Mouse (Mus musculus): ENCODE measurements around the gene Nacc1.

Gene Nacc1

DNA sequence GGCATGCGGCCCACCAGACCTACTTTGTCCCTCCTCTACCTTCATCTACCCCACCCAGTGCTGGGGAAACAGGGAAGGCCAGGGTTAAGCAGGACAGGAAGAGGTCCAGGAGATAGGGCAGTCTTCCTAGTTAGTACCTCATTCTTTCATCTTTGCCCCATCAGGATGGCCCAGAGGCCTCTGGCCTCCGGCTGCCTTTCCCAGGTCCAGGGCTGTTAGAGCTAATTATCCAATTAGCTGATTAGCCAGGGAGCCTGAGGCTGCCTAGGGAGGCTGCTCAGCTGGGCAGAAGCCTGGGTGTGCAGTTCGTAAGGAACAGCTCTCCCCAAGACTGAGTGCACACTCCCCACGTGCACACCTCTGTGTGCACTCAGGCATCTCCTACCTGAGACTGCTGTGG lies 25.7 kb upstream of the Nacc1 start:
- DNase-seq: no peak

DNA sequence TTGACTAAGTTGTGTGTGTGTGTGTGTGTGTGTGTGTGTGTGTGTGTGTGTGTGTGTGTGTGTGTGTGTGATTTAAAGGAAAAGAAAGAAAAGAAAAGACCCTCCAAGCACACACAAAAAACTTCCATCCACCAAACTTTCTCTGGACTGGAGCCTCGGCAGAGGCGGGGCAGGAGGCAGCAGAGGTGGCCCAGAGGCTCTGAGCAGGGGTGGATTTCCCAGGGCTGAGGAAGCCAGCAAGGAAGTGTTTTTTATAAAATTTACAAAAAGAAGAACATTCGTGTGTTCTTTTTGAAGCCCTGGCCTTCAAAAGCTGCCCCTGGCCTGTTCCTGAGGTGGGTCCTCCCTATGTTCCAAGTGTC lies 25.1 kb upstream of the Nacc1 start:
- DNase-seq: no peak

DNA sequence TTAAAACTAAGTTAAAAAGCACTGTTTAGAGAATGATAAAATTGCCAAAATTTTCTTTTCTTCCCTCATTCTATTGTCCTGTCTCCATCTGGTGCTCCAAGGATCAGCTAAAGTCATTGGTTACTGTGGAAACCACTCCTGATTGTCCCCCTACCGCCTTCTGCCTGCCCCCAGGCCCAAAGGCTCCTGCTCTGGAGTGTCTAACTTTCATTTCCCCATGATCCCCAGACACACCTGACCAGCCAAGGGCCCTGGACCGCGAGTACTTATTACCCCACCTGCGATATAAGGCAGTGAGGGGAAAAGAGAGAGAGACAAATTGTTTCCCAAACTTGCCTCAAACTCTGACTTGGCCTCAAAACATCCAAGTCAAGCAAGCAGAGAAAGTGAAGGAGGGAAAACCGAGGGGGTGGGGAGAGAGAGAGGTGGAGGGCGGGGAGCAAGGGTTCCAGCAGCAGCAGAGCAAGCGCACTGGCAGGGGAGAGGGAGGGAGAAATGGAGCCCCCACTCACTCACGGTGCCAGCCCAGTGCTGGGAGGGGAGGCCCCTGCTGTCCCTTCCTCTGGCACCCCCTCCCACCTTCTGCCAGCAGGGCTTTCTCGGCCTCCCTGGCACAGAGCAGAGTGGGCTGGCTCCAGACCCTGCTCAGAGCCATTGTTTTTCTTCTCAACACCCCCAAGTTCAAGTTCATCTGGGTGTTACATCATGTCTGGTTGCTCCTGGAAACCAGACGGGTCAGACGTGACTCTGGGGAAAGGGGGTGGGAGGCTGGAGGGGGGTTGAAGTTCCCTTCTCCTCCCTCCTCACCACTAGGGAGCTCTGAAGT lies 24.5 kb upstream of the Nacc1 start:
- peak; percentile 60 for DNase-seq

DNA sequence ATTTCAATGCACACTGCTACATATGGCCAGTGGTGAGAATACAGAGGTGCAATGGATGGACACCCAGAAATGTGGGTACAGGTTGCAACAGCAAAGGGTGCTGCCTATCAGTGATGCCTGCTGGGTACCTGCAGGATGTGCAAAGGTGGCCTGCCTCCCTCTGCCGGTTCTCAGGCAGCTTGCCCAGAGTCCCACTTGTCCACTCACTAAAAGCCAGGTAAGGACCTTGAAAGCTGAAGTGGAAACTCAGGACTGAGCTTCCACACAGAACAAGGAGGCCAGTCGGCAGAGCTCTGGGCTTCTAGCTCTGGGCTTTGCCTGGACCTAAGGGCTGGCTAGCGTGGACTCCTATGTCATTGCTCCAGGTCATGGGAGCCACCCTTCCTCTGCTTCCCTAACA lies 23.6 kb upstream of the Nacc1 start:
- DNase-seq: no peak

DNA sequence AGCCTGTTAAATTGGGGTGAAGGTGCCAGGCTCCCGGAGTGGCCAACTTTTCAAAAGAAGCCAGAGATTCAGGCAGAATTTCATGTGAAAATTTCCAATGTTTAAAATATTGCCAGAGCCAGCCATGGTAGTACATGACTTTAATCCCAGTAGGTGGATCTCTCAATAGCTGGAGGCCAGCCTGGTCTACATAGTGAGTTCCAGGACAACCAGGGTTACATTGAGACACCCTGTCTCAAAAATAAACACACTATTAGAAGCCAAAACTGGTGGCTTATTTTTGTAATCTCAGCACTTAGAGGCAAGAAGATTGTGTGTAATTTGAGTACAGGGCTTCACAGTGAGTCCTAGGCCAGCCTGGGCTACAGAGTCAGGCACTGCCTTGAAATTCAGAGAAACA lies 22.3 kb upstream of the Nacc1 start:
- DNase-seq: no peak

DNA sequence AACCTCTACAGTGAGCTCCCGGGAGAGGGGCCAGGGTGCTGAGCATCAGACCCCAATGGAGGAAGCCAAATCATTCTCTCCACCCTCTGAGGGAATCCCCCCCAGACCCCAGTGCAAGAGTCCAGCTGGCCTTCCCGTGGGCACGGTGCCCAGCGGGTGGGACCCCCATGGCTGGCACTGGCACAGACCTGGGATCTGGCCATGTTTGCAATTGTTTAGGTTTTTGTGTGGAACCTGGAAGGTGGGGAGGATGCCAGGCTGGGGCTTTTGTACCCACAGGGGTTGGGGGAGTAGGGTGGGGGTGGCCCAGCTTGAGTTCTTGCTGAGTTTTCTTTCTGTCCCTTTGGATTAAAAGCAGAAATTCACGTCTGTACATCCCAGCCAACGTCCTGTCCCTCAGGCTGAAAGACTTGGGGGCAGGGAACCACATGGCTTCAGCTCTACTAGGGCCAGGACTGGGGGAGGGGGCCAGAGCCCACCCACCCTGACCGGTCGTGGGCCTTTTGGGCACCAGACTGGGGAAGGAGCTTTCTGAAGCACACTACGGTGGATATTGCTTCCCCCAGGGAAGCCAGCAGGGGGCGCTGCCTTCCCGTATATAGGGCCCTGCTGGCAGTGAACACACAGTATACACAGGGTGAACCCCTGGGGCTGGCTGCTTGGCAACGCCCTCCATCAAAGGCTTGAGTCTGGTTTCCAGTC lies 21.3 kb upstream of the Nacc1 start:
- DNase-seq: peak; percentile 88

DNA sequence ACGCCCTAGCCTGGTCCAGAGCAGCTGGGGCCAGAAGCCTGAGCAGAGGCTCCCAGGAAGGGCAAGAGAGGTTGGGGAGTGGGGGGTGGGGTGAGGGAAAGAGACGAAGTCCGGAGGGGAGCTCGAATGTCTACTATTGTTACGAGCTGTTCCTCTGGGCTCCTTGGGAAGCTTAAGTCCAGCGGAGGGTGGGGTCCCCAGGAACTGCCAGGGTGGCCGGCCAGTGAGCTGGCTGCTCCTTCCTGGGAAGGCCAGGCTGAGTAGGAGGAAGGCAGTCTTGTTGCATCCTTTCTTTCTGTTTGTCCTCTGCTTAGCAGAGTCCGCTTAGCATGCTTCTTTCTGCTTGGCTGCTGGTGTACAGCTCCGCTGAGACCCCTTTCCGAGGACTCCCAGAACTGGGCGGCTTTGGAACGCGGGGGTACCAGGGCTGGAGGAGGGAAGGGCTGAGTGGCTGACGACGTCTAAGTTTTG lies 20.4 kb upstream of the Nacc1 start:
- DNase-seq: no peak

DNA sequence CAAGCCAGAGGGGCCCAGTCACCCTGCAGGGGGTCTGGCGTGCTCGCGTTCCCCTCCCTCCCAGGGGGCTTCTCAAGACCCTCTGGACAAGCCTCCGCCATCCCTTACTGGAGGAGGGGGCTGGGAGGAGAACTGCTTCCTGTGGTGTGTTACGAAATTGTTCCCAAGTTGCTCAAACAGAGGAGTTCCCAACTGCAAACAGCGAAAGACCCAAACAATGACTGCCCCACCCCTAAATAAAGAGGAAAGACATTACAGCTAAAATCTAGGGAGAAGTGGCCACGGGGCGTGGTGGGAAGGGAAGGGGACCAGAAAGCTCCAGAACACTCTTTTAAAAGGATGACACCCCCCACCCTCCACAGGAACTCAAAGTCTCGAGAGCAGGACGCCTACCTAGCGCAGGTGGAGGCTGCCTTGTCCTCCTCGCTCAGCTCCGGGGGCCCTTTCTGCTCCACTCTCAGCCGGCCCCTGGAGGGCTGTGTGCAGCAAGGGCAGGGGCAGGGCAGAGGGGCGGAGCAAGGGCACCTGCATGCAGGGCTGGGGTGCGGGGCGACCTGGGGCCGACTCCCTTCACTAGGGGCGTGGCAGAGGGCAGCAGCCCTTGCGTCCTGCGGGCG lies 19.7 kb upstream of the Nacc1 start:
- DNase-seq: no peak

DNA sequence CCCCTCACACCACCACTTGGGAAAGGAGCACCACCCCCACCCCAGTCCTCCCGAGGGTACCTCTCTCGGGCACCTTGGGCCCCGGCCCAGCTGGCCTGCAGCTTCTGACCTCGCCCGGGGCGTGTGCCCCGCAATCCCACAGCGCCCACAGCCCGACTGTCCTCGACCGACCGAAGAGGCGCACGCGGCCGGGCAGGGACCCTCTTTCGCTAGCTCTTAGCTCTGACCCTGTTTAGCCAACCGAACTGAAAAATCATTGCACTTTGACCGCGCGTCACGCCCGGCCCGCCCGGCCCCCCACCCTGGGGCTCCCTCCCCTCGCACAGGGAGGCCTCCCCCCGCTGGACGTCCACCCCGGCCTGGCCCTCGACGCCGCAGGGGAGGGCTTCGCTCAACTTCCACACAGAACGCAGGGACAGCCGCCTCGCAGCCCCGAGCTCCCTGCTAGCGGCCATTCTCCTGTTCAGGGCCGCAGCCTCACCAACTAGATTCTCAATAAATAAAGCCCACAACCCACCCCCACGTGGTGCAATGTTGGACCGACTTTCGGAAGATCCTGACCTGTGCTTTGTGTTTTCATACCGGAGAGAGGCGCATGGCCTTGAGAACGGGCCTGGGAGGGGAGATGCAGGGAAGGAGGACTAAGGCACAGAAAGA lies 19.1 kb upstream of the Nacc1 start:
- no peak for DNase-seq

DNA sequence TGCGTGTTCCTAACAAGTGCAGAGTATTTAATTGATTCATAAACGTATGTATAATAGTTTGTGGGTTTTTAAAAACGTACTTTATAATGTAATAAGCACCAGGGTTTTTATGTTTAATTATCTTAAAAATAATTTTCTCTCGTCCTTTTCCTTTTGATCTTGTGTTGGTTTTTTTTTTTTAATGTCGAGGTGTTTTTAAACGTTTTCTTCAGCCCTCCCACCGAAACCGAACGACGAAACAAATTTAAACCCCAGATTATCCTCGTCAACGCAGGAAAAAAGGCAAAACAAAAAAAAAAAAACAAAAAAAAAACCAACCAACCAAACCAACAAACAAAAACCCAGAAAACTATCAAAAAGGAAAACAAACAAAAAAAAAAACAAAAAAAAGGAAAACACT lies 18.3 kb upstream of the Nacc1 start:
- no peak for DNase-seq

DNA sequence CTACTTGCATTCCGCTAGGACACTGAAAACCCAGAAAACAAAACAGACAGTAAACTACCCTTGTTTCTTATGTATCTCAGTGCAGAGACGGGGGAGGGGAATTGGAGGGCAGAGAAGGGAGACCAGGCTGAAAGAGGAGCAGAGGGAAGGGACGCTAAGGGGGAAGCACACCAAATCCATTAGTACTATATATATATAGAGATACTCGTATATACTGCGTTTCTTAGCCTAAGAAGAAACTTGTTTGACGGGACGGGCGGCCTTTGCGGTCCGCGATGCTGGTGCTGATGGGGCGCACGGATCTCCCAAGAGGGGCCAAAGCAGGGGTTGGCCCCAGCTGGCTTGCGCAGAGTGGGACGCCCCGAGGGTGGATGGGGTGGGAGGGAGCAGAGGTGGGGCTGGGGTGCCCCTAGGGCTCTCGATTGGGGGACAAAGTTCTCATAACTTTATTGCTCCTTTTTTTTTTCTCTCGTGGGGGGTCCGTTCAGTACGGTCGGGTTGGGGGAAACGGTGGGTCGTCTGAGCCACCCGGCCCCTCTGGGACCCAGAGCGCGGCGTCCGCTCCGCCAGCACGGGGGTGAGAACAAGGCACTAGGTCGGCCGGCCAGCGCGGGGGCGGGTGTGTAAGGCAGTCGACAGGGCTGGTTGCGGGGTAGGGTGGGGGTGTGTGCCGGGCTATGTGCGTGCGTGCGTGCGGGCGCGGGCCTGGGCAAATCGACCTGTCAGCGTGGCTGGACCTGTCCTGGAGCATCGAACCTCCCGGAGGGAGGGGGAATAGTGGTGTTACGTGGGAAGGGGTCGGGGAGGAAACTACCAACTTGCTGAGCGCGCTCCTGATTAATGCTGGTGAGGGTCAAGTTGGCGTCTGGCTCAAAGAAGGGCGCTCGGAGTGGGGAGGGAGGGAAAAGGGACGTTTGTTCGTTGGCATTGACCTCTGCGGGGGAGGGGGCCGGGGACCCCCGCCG lies 17.5 kb upstream of the Nacc1 start:
- DNase-seq: no peak

DNA sequence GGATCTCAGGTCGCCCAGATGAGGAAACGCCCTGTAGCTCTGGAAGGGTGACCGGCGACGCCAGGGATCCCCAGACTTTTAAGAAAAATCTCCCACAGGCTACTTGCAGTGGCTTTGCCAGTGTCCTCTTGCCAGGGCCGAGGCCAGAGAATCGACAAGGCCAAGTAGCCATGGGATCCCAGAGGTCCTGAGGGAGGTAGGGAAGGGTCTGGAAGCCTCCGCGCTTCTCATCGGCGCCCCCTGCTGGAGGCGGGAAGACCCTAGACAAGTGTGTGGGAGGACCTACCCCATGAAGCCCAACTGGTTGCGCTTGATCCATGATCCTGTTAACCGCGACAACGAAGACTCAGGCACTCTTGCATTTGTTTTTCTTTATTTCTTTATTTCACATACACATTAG lies 16.7 kb upstream of the Nacc1 start:
- peak; percentile 83 for DNase-seq

DNA sequence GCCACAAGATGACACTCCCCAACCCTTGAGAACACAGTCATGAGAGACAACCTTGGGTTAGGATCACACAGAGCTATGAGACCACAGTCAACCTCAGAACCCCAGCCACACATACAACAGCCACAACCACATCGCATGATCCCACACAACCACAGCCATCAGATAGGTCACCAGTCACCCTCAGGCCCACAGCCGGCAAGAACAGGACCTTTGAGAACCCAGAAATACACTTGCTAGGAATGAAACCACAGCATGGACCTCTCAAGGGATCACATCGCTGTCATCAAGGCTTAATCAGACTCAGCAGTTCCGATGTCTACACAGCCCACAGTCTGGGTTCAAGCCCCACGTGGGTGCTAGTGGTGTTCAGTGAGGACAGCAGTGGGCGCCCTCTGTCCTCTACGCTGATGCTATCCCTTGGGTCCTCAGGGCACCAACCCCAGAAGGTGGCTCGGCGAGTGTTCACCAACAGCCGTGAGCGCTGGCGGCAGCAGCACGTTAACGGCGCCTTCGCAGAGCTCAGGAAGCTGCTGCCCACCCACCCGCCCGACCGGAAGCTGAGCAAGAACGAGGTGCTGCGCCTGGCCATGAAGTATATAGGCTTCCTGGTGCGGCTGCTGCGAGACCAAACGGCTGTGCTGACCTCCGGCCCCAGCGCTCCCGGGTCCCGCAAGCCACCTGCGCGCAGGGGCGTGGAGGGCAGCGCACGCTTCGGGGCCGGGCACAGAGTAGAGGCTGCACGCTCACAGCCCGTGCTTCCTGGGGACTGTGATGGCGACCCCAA lies 16.0 kb upstream of the Nacc1 start:
- no peak for DNase-seq

DNA sequence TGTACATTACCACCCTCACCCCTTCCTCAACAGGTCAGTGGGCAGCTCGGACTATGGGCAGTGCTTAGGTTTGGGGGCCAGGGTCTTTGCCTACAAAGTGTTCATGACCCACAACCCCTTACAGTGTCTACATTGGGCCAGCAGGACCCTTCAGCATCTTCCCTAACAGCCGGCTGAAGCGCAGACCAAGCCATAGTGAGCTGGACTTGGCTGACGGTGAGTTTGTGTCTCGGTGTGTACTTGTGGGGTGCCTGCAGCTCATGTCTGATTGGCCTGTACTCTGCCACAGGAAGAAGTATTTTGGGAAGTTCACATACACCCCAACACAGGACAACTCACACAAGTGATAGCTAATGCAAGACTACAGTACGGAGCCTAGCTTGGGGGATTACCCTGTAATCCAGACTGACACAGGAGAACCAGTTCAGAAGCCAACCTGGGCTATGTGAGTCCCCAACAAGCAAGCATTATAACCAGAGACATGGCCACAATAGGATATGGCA lies 15.4 kb upstream of the Nacc1 start:
- no peak for DNase-seq

DNA sequence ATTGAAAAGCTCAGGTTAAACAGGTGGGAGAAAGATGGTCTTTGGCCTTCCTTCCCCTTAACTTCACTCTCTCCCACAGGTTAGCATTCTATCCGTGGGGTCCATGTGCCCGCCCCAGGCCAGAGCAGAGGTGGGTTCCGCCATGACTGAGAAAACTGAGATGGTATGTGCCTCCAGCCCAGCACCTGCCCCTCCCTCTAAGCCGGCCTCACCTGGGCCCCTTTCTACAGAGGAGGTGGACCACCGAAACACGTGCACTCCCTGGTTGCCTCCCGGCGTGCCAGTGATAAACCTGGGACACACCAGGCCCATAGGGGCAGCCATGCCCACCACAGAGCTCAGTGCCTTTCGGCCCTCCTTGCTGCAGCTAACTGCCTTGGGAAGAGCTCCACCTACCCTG lies 14.9 kb upstream of the Nacc1 start:
- DNase-seq: no peak

DNA sequence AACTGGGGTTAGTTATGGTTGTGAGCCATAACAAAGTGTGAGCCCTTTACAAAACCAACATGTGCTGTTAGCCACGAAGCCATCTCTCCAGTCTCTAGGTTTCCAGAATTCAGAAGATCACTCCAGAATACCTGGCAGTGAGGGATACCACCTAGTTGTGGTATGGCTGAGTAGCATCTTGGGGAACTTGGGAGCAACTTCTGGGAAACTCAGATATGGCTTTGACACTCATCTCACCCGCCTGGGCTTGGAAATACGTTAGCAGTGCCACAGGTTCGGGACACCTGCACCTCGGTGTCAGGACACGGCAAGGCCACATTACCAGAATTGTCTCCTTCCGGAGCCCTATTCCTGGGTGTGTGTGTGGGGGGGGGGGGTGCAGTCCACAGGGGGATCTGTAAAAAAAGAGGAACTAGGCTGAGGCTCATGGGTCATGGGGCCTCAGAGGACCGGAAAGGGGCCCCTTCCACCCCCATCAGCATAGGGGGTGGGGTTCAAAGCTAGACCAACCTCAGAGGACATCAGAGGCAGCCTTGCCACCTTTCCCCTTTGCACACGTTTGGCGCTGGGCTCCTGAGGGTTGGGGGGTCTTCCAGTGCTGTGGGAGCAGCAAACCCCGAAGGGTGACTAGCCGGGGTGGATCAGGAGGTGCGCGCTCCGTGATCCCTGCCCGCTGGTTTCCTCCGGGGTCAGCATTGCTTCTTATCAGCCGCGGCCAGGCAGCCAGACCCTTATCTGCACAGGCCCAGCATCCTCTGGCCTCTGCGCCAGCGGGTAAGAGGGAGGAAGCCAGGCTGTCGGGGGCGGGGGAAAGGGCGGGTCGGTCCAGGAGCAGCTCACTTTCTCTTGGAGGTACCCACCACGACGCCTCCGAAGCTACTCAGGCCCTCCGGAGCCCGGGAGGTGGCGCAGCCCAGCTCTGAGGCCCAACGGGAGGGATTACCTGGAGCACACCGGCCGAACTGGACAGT lies 13.6 kb upstream of the Nacc1 start, which contains the start of gene Lyl1:
Gene Lyl1 (plus strand): TSS at position 517 of the 971 bp plus-strand sequence.
- DNase-seq: no peak

DNA sequence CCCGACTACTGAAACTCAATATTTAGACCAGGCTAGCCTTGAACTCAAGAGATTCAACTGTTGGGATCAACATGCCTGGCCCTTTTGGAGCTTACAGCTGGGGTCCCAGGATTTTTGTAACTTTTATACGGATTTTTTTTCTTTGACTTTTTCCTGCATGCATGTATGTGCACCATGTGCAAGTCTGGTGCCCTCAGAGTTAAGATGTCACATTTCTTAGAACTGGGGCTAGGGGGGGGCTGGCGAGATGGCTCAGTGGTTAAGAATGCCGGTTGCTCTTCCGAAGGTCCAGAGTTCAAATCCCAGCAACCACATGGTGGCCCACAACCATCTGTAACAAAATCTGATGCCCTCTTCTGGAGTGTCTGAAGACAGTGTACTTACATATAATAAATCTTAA lies 12.9 kb upstream of the Nacc1 start:
- no peak for DNase-seq

DNA sequence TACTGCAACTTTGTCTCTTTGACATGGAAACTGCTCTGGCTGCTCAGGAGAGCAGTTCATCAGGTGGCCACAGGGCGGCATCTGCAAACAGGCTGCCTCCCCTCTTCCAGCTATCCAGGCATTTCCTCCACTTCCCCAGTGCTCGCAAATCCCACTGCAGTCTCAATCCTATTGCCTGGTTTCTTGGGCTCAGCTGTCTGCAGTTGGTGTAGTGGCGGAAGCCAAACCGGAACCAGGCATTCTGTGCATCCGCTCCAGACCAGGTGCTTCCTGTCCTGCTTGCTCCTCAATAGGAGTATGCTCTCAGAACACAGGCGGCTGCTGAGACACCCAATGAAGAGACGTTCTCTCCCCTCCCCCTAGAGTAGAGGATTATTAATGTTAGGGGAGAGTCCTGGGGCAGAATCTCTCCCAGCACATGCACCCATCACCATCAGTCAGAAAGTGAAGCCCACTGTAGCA lies 12.2 kb upstream of the Nacc1 start:
- peak; percentile 64 for DNase-seq

DNA sequence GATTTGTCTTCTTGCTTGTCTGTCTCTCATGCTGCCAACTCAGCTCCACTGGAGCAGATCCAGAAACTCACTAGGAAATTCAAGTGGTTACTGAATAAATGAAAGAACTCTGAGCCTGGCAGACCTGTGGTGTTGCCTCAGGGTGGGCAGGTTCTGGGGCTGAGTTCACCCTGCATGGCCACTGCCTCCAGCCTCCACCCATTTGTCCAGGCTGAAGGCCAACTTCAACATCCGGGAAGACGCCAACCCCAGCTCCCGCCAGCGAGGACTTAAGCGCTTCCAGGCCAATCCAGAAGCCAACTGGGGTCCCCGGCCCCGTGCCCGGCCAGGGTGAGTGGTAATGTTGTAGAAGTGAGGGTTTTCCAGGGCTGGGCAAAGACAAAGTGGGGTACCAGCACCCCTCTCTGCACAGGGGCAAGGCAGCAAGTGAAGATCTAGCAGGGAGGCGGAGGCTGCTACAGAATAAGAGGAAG lies 11.3 kb upstream of the Nacc1 start:
- DNase-seq: peak; percentile 31

DNA sequence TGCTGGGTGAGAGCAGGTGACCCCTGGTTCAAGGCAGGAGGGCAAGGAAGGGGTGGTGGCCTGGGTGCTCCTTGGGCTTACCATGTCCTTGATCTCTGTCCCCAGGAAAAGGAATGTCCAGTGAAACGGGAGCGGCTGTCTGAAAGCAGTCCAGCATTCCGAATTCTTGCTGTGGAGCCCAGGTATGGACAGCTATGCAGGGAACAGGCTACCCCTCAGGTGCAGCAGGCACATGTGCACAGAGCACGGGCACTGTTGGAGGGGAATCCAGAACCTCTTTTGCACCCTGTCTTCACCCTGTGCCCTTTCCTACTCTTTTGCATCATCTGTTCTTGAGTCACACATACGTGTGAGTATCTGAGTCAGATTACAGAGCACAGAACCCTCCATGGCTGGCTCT lies 10.6 kb upstream of the Nacc1 start:
- DNase-seq: no peak

Data from right cerebral cortex, postnatal 4 days (tissue).